Mouse (Mus musculus) MEL (cell line): ENCODE measurements around the gene Jdp2.

Experiments used
- BHLHE40 ChIP-seq: IDR thresholded peaks from 2 replicates; pipeline ENCODE4 v1.6.1; 2012; ENCODE audit warnings: low read depth, mild to moderate bottlenecking, inconsistent platforms, low read length, improper control_type of control experiment, borderline replicate concordance
- CTCF ChIP-seq, 3 experiments: IDR thresholded peaks in 2 of 3; conservative IDR thresholded peaks in 1 of 3; 2 replicates each; pipeline ENCODE4 v1.5.1; 2011 to 2012; ENCODE audit warnings: low read length in 3 of 3, low read depth in 2 of 3, mild to moderate bottlenecking in 2 of 3, improper control_type of control experiment in 1 of 3, inconsistent platforms in 1 of 3, mixed read lengths in 1 of 3, moderate library complexity in 1 of 3; ENCODE audit not compliant: control insufficient read depth in 1 of 3, insufficient read depth in 1 of 3, poor library complexity in 1 of 3, severe bottlenecking in 1 of 3
- EP300 ChIP-seq, 2 experiments: IDR thresholded peaks; 2 replicates each; pipeline ENCODE4 v1.6.1; 2011; ENCODE audit warnings: improper control_type of control experiment in 2 of 2, low read length in 2 of 2, low read depth in 1 of 2, mild to moderate bottlenecking in 1 of 2
- JUND ChIP-seq: IDR thresholded peaks from 2 replicates; pipeline ENCODE4 v1.6.1; 2011; ENCODE audit warnings: low read depth, mild to moderate bottlenecking, improper control_type of control experiment, low read length
- KAT2A ChIP-seq: conservative IDR thresholded peaks from 2 replicates; pipeline ENCODE4 v1.6.1; 2012; ENCODE audit warnings: low read depth, low read length, improper control_type of control experiment, inconsistent platforms
- POLR2A ChIP-seq, 2 experiments: IDR thresholded peaks; 2 replicates each; pipeline ENCODE4 v1.6.1; 2011 to 2012; ENCODE audit warnings: low read length in 2 of 2, mild to moderate bottlenecking in 2 of 2, control low read depth in 1 of 2, improper control_type of control experiment in 1 of 2, low read depth in 1 of 2, moderate library complexity in 1 of 2; ENCODE audit not compliant: control insufficient read depth in 1 of 2, insufficient read depth in 1 of 2, poor library complexity in 1 of 2
- POLR2AphosphoS5 ChIP-seq: IDR thresholded peaks from 2 replicates; pipeline ENCODE4 v1.6.1; 2012; ENCODE audit warnings: low read depth, borderline replicate concordance, mild to moderate bottlenecking, inconsistent platforms, low read length, moderate library complexity, mixed read lengths
- RAD21 ChIP-seq: IDR thresholded peaks from 2 replicates; pipeline ENCODE4 v1.6.1; 2011; ENCODE audit warnings: mild to moderate bottlenecking, low read depth, low read length, improper control_type of control experiment
- TBP ChIP-seq: IDR thresholded peaks from 2 replicates; pipeline ENCODE4 v1.8.0; 2011; ENCODE audit warnings: low read depth, low read length, improper control_type of control experiment
- TCF12 ChIP-seq: IDR thresholded peaks from 2 replicates; pipeline ENCODE4 v1.6.1; 2014; ENCODE audit warnings: low read depth, mild to moderate bottlenecking, inconsistent platforms, low read length, improper control_type of control experiment, moderate library complexity
- ZKSCAN1 ChIP-seq: IDR thresholded peaks from 2 replicates; pipeline ENCODE4 v1.6.1; 2012; ENCODE audit warnings: low read depth, mild to moderate bottlenecking, inconsistent platforms, low read length, improper control_type of control experiment, moderate library complexity
- ZNF384 ChIP-seq: IDR thresholded peaks from 2 replicates; pipeline ENCODE4 v1.6.1; 2012; ENCODE audit warnings: low read depth, mild to moderate bottlenecking, inconsistent platforms, low read length, improper control_type of control experiment

- TF ChIP-seq POLR2A (IDR thresholded peaks at IDR 0.05; ENCODE audit: control insufficient read depth in 1 of 2, insufficient read depth in 1 of 2, low read depth in 1 of 2, low read length in 2 of 2, poor library complexity in 1 of 2) (no peak), ZNF384 (no peak), EP300 (IDR thresholded peaks at IDR 0.05; ENCODE audit: low read depth in 1 of 2, low read length in 2 of 2) (no peak), CTCF (IDR thresholded peaks at IDR 0.05 in 2 of 3, conservative IDR thresholded peaks at IDR 0.05 in 1 of 3; ENCODE audit: control insufficient read depth in 1 of 3, insufficient read depth in 1 of 3, low read depth in 2 of 3, low read length in 3 of 3, poor library complexity in 1 of 3, severe bottlenecking in 1 of 3) (no peak; a peak in 1 of 6 replicates), JUND (no peak), ZKSCAN1 (no peak), TCF12 (no peak), TBP (no peak), POLR2AphosphoS5 (no peak), BHLHE40 (no peak), RAD21 (no peak), KAT2A (no peak)
These were observed 85.8 kb downstream of the Jdp2 start for GRCm38 (mm10) chr12:85684411-85685275.
